Mouse (Mus musculus): ENCODE results near the gene Gm1113.

The Gm1113 gene

DNA sequence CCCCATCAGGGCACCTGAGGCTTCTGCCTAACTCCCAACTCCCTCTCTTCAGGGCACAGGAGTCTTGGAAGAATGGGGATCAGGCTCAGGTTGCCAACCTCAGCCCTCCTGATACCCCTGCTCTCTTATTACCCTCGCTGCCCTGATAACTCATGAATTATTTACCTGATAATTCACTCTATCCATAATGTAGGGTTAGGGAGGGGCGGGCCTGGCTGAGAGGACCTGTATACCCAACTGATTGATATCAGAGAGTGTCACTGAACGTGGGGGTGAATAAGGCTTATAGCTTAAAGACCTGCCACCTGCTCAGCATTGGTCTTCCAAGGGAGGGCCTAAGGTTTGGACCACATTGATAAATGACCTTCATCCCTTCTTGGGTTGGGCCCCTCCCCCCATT is at the start of gene Gm1113:
Gene Gm1113, minus strand, starts transcription at position 101 of the 400 bp plus-strand sequence.
- DNase-seq (ENCODE audit: extremely low spot score, low read depth, low spot score), result no peak

DNA sequence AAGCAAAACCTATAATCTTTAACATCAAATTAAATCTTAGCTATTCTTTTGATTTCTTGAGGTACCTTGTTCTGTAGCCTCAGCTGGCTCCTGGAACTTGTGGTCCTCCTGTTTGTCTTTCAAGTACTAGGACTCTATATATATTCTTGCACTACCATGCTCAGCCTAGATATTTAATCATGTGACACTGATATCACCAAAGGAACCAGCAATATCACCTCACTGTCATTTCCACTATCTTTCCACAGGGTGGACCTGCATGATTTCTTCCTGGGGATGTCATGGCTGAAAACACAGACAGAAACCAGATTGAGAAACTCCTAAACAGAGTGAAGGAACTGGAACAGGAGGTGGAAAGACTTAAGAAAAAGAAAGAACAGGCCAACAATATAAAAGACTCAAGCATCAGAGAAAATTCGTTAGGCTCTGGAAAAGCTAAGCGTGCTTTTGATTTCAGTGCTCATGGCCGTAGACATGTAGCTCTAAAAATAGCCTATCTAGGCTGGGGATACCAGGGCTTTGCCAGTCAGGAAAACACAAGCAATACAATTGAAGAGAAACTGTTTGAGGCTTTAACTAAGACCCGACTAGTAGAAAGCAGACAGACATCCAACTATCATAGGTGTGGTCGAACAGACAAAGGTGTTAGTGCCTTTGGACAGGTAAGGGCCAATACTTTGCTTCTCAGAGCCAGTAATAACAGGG is 46.6 kb upstream of the Gm1113 start:
- DNase-seq (ENCODE audit: extremely low spot score, low read depth, low spot score), result no peak

- no peak for DNase-seq (ENCODE audit: extremely low spot score, low read depth, low spot score)
These were observed 43.5 kb upstream of the Gm1113 start for GRCm38 (mm10) chr9:35561583-35561982.

- DNase-seq (ENCODE audit: extremely low spot score, low read depth, low spot score), result no peak
These were observed 43.0 kb upstream of the Gm1113 start for GRCm38 (mm10) chr9:35561076-35561475.

DNA sequence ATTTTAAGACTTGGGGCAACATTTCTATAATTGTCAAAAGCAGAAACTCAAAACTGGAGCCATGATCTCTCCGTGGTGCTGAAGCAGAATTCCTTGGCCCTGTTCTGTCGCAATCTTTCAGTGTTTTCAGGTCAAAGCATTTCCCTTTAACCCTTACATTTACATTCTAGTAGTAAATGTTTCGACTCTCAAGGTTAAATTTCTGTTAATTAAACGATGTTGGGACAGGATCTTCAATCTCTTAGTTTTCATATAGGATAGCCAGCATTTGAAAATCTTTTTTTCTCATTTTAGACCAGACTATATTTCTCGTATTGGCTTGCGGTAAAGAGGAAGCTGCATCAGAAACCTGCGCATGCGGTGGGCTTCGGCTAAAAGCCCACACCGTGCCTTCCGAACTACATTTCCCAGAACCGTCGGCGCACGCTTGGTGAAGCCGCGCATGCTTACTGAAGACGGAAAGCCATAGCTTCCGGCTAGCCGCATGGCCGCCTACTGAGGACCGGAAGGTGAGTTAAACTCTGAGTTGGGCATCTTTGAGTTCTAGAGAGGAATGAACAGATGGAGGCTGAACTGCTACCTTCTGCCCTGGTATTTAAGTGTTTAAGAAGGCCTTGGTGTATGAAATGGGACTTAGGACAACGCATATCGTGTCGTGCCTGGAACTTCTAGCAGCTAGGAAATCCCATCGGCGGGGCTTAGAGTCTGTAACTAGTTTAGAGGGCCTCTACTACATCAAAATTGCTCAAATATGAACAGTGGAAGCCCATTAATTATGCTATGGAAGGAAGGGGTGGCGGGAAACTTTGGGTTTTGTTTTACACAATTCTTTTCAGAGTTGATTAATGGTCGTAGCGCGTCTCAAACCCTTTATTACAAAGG is 41.2 kb upstream of the Gm1113 start:
- peak; percentile 88 for DNase-seq (ENCODE audit: extremely low spot score, low read depth, low spot score)

GRCm38 (mm10) chr9:35558257-35559008 is 40.4 kb upstream of the Gm1113 start, which contains the start of the genes Ddx25 and Pus3:
Gene Ddx25 (minus strand): TSS chr9:35558528.
Gene Pus3 (plus strand): TSS chr9:35558595.
- DNase-seq (ENCODE audit: extremely low spot score, low read depth, low spot score), result no peak

GRCm38 (mm10) chr9:35556494-35557102 is 38.5 kb upstream of the Gm1113 start:
- no peak for DNase-seq (ENCODE audit: extremely low spot score, low read depth, low spot score)

DNA sequence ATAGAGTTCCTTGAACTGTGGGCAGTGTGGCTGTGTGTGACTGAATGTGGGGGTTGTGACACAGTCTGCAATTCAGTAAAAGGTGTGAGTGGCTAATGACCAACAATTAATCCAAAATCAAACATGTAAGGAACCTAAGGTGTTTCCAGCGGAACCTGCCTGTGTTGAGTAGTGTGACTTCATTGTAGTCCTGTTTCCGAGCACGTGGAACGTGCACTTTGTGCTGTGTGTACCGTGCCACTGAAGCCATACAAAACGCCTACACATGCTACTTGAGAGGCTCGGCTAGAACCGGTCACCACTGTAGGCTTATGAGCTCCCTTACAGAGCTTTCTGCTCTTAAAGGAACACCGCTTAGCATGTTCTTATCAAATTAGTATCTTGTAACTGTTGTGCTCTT is 30.4 kb upstream of the Gm1113 start:
- DNase-seq (ENCODE audit: extremely low spot score, low read depth, low spot score), result no peak

- no peak for DNase-seq (ENCODE audit: extremely low spot score, low read depth, low spot score)
These were observed 28.7 kb upstream of the Gm1113 start for GRCm38 (mm10) chr9:35546745-35547144.

DNA sequence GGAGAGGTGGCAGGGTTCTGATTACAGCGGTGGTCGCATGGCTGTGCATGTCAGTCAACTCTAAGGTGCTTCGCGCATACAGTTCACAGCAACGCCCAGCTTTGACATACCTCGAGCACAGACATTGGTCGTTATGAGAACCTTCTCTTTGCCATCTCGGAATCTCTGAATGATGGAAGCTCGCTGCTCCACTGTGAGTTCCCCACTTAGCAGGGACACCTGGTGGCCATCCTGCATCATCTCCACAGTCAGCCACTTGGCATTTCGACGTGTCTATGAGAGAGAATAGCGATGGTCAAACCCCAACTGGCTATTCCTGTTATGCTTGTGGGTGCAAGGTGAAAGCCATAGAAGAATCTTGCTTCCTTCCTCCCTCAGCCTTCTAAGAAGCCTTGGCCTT is 27.6 kb upstream of the Gm1113 start:
- no peak for DNase-seq (ENCODE audit: extremely low spot score, low read depth, low spot score)

GRCm38 (mm10) chr9:35544666-35545065 is 26.6 kb upstream of the Gm1113 start:
- no peak for DNase-seq (ENCODE audit: extremely low spot score, low read depth, low spot score)

DNA sequence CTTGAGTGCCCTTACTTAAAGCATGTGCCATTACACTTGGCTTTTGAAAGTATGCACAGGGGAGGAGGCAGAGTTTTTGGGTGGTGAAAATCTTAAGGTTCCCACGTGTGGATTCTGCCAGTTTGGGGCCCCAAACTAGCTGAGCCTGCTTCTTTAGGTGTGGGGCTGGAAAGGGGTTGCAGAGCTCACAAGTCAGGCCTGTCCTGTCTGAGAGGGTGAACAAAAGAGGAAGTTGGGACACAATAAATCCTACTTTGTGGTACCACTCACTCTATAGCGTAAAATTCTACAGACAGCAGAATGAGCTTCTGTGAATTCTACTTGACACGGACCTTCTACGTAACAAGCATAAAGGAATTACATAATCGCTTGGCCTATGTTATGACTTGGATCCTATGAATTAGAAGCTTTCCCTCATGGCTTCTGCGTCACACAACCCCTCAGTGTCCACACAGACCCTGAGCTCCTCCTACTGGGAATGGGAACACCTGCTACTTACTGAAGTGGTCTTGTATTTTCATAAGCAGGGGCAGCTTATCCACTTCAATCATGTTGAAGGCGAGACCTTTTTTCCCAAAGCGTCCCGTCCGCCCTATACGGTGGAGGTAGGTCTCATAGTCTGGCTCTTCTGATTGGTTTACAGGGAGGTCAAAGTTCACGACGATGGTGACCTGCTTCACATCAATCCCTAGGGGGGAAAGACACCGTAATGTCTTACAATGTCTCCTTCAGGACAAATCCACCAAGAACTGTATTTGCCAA is 25.2 kb upstream of the Gm1113 start:
- DNase-seq (ENCODE audit: extremely low spot score, low read depth, low spot score), result no peak

- DNase-seq (ENCODE audit: extremely low spot score, low read depth, low spot score), result no peak
These were observed 23.9 kb upstream of the Gm1113 start for GRCm38 (mm10) chr9:35541941-35542340.

DNA sequence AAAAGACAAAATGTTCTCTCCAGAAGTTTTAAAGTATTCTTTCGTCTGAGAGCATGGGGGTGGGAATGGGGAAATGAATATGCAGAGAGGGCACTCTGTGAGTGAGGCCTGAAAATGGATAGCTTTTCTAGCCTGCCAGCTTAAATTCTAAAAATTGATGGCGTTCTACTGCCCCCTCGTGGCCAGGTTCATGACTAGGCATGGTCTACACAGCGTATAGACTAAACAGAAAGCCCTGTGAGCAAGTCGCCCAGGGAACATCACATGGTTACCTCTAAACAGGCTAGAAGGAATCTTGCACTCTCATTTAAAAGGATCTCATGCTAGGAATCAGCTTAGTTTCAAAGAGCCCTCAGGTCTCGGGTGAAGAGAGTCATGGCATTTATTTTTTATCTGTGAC is 23.4 kb upstream of the Gm1113 start:
- peak; percentile 79 for DNase-seq (ENCODE audit: extremely low spot score, low read depth, low spot score)

DNA sequence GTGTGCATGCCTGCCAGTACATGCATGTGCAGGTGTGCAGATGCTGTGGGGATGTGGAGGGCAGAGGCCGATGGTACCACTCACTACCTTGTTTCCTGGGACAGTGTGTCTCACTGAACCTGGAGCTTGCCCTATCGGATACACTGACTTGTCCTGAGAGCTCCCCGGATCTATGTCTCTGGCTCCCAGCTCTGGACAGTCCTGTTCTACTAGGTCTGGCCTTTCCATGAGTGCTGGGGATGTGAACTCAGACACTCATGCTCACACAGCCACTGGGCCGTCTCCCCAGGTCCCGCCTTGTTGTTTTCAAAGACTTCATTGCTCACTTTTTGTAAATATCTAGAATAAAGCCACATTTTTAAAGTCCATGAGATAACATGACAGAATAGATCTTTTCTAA is 23.0 kb upstream of the Gm1113 start:
- DNase-seq (ENCODE audit: extremely low spot score, low read depth, low spot score), result no peak

GRCm38 (mm10) chr9:35539001-35539750 is 21.1 kb upstream of the Gm1113 start:
- DNase-seq (ENCODE audit: extremely low spot score, low read depth, low spot score), result no peak

GRCm38 (mm10) chr9:35535876-35536275 is 17.8 kb upstream of the Gm1113 start:
- DNase-seq (ENCODE audit: extremely low spot score, low read depth, low spot score), result no peak

DNA sequence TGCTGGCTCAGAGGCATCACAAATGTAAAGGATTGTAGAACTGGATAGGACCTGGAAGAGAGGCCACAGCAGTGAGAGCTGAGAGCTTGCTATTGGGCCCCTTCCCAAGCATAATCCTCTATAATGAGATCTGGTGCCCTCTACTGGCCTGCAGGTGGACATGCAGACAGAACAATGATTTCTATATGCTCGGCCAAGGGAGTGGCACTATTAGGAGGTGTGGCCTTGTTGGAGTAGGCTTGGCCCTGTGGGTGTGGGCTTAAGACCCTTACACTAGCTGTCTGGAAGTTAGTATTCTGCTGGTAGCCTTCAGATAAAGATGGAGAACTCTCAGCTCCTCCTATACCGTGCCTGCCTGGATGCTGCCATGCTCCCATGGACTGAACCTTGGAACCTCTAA is 17.0 kb upstream of the Gm1113 start:
- DNase-seq (ENCODE audit: extremely low spot score, low read depth, low spot score), result no peak

GRCm38 (mm10) chr9:35533266-35533665 is 15.2 kb upstream of the Gm1113 start:
- no peak for DNase-seq (ENCODE audit: extremely low spot score, low read depth, low spot score)

DNA sequence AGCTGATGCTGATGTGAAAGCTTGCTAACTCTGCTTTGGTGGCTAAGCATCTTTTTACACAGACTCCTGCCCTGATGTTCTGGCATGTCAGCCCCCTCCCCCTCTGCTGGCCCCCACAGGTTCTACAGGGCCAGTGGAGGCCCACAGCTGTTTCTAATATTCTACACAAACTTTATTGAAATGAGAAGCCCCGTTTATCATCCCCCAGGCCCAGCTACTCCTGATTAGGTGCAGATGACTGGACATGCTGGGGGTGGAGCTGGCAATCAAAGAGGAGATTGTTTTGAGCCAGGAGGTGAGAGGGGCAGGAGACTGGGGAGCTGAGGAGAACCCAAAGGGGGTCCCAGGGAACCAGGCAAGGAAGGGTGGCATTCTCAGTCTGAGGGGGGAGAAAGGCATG is 11.7 kb upstream of the Gm1113 start:
- DNase-seq (ENCODE audit: extremely low spot score, low read depth, low spot score), result peak; percentile 53

Measured in hindlimb bud, embryonic 11.5 days (tissue).